Mouse (Mus musculus): ENCODE results near the gene Ciita. TPM values are rescaled to one million over a fixed set of nuclear protein-coding genes. Genes with fewer than 3 reads are reported as not detected.

The Ciita gene
- polyA plus RNA-seq, 1 experiment from 2014 or later: 0.46 TPM

- WGBS: 90% methylated on average over 2 of the region's 2 CpGs
Measured at GRCm38 (mm10) chr16:10461178-10461577, 18.7 kb upstream of the Ciita start.

GRCm38 (mm10) chr16:10465011-10465681 is 14.7 kb upstream of the Ciita start:
- H3K4me3 ChIP-seq (ENCODE audit: low read length): no peak overlapping the region
- H3K9me3 ChIP-seq (ENCODE audit: control insufficient read depth, low read length): no peaks in the 10 kb centered on the region
- no peak overlapping the region for H3K27ac ChIP-seq (ENCODE audit: low read depth, low read length)
- H3K9ac ChIP-seq (ENCODE audit: low read depth, low read length): no peak overlapping the region
- 47% methylated on average over 4 of the region's 4 CpGs for WGBS
- H3K4me2 ChIP-seq (ENCODE audit: low read length): no peak overlapping the region
- H3K36me3 ChIP-seq (ENCODE audit: control insufficient read depth, insufficient read depth, low read length): no peaks in the 10 kb centered on the region
- ATAC-seq: no peak
- no peaks in the 10 kb centered on the region for H3K27me3 ChIP-seq (replicated peaks; ENCODE audit: control insufficient read depth, insufficient read depth, low read length)
- no peaks in the 10 kb centered on the region for H3K4me1 ChIP-seq (ENCODE audit: control insufficient read depth, insufficient read depth, low read depth, low read length)

More at GRCm38 (mm10) chr16:10461178-10461577, 18.7 kb upstream of the Ciita start:
- Histone ChIP-seq H3K9me3 (ENCODE audit: control insufficient read depth, low read length) (no peaks in the 10 kb centered on the region), H3K36me3 (ENCODE audit: control insufficient read depth, insufficient read depth, low read length) (no peaks in the 10 kb centered on the region), H3K27me3 (replicated peaks; ENCODE audit: control insufficient read depth, insufficient read depth, low read length) (no peaks in the 10 kb centered on the region), H3K4me1 (ENCODE audit: control insufficient read depth, insufficient read depth, low read depth, low read length) (no peaks in the 10 kb centered on the region), H3K9ac (ENCODE audit: low read depth, low read length) (no peak overlapping the region), H3K27ac (ENCODE audit: low read depth, low read length) (no peak overlapping the region), H3K4me3 (ENCODE audit: low read length) (no peak overlapping the region), H3K4me2 (ENCODE audit: low read length) (no peak overlapping the region)
- ATAC-seq: no peak

GRCm38 (mm10) chr16:10467391-10468107 is 12.3 kb upstream of the Ciita start:
- no peaks in the 10 kb centered on the region for H3K9me3 ChIP-seq (ENCODE audit: control insufficient read depth, low read length)
- ATAC-seq: no peak
- H3K36me3 ChIP-seq (ENCODE audit: control insufficient read depth, insufficient read depth, low read length): no peaks in the 10 kb centered on the region
- WGBS: 37% methylated on average over 11 of the region's 11 CpGs
- H3K4me1 ChIP-seq (ENCODE audit: control insufficient read depth, insufficient read depth, low read depth, low read length): no peaks in the 10 kb centered on the region
- H3K27me3 ChIP-seq (replicated peaks; ENCODE audit: control insufficient read depth, insufficient read depth, low read length): no peaks in the 10 kb centered on the region
- no peak overlapping the region for H3K4me2 ChIP-seq (ENCODE audit: low read length)
- H3K4me3 ChIP-seq (ENCODE audit: low read length): no peak overlapping the region
- H3K9ac ChIP-seq (ENCODE audit: low read depth, low read length): no peak overlapping the region
- no peak overlapping the region for H3K27ac ChIP-seq (ENCODE audit: low read depth, low read length)

- WGBS: 86% methylated on average over 1 of the region's 1 CpGs
- no peak for ATAC-seq
Measured at GRCm38 (mm10) chr16:10468201-10468600, 11.7 kb upstream of the Ciita start.

GRCm38 (mm10) chr16:10471950-10472349 is 7.9 kb upstream of the Ciita start:
- Histone ChIP-seq H3K4me1 (ENCODE audit: control insufficient read depth, insufficient read depth, low read depth, low read length) (no peaks in the 10 kb centered on the region), H3K9ac (ENCODE audit: low read depth, low read length) (no peak overlapping the region), H3K27ac (ENCODE audit: low read depth, low read length) (no peak overlapping the region), H3K9me3 (ENCODE audit: control insufficient read depth, low read length) (no peaks in the 10 kb centered on the region), H3K36me3 (ENCODE audit: control insufficient read depth, insufficient read depth, low read length) (no peaks in the 10 kb centered on the region), H3K4me2 (ENCODE audit: low read length) (no peak overlapping the region), H3K27me3 (replicated peaks; ENCODE audit: control insufficient read depth, insufficient read depth, low read length) (no peaks in the 10 kb centered on the region), H3K4me3 (ENCODE audit: low read length) (no peak overlapping the region)
- WGBS: 98% methylated on average over 3 of the region's 3 CpGs
- ATAC-seq: no peak

More at GRCm38 (mm10) chr16:10468201-10468600, 11.7 kb upstream of the Ciita start:
- no peak overlapping the region for H3K4me2 ChIP-seq (ENCODE audit: low read length)
- no peaks in the 10 kb centered on the region for H3K9me3 ChIP-seq (ENCODE audit: control insufficient read depth, low read length)
- H3K27ac ChIP-seq (ENCODE audit: low read depth, low read length): no peak overlapping the region
- no peaks in the 10 kb centered on the region for H3K36me3 ChIP-seq (ENCODE audit: control insufficient read depth, insufficient read depth, low read length)
- no peak overlapping the region for H3K4me3 ChIP-seq (ENCODE audit: low read length)
- H3K9ac ChIP-seq (ENCODE audit: low read depth, low read length): no peak overlapping the region
- no peaks in the 10 kb centered on the region for H3K4me1 ChIP-seq (ENCODE audit: control insufficient read depth, insufficient read depth, low read depth, low read length)
- H3K27me3 ChIP-seq (replicated peaks; ENCODE audit: control insufficient read depth, insufficient read depth, low read length): no peaks in the 10 kb centered on the region

GRCm38 (mm10) chr16:10474956-10475355 is 4.9 kb upstream of the Ciita start:
- no peaks in the 10 kb centered on the region for H3K9me3 ChIP-seq (ENCODE audit: control insufficient read depth, low read length)
- WGBS: 79% methylated on average over 3 of the region's 3 CpGs
- no peak for ATAC-seq
- H3K4me2 ChIP-seq (ENCODE audit: low read length): no peak overlapping the region
- H3K27me3 ChIP-seq (replicated peaks; ENCODE audit: control insufficient read depth, insufficient read depth, low read length): no peaks in the 10 kb centered on the region
- H3K36me3 ChIP-seq (ENCODE audit: control insufficient read depth, insufficient read depth, low read length): no peaks in the 10 kb centered on the region
- no peaks in the 10 kb centered on the region for H3K4me1 ChIP-seq (ENCODE audit: control insufficient read depth, insufficient read depth, low read depth, low read length)
- no peak overlapping the region for H3K4me3 ChIP-seq (ENCODE audit: low read length)
- H3K27ac ChIP-seq (ENCODE audit: low read depth, low read length): no peak overlapping the region
- H3K9ac ChIP-seq (ENCODE audit: low read depth, low read length): no peak overlapping the region

GRCm38 (mm10) chr16:10475919-10476318 is 3.9 kb upstream of the Ciita start:
- Histone ChIP-seq H3K9me3 (ENCODE audit: control insufficient read depth, low read length) (no peaks in the 10 kb centered on the region), H3K4me2 (ENCODE audit: low read length) (no peak overlapping the region), H3K4me3 (ENCODE audit: low read length) (no peak overlapping the region), H3K9ac (ENCODE audit: low read depth, low read length) (no peak overlapping the region), H3K27ac (ENCODE audit: low read depth, low read length) (no peak overlapping the region), H3K27me3 (replicated peaks; ENCODE audit: control insufficient read depth, insufficient read depth, low read length) (no peaks in the 10 kb centered on the region), H3K4me1 (ENCODE audit: control insufficient read depth, insufficient read depth, low read depth, low read length) (no peaks in the 10 kb centered on the region), H3K36me3 (ENCODE audit: control insufficient read depth, insufficient read depth, low read length) (no peaks in the 10 kb centered on the region)
- ATAC-seq: no peak
- 82% methylated on average over 2 of the region's 2 CpGs for WGBS

- Histone ChIP-seq H3K9me3 (ENCODE audit: control insufficient read depth, low read length) (no peaks in the 10 kb centered on the region), H3K4me3 (ENCODE audit: low read length) (no peak overlapping the region), H3K4me1 (ENCODE audit: control insufficient read depth, insufficient read depth, low read depth, low read length) (no peaks in the 10 kb centered on the region), H3K27me3 (replicated peaks; ENCODE audit: control insufficient read depth, insufficient read depth, low read length) (no peaks in the 10 kb centered on the region), H3K36me3 (ENCODE audit: control insufficient read depth, insufficient read depth, low read length) (no peaks in the 10 kb centered on the region), H3K9ac (ENCODE audit: low read depth, low read length) (no peak overlapping the region), H3K4me2 (ENCODE audit: low read length) (no peak overlapping the region), H3K27ac (ENCODE audit: low read depth, low read length) (no peak overlapping the region)
- 65% methylated on average over 4 of the region's 4 CpGs for WGBS
- ATAC-seq: no peak
Measured at GRCm38 (mm10) chr16:10482343-10482742, 2.5 kb downstream of the Ciita start.

GRCm38 (mm10) chr16:10486993-10487392 is 7.1 kb downstream of the Ciita start:
- H3K4me3 ChIP-seq (ENCODE audit: low read length): no peak overlapping the region
- no peaks in the 10 kb centered on the region for H3K27me3 ChIP-seq (replicated peaks; ENCODE audit: control insufficient read depth, insufficient read depth, low read length)
- ATAC-seq: no peak

More at GRCm38 (mm10) chr16:10486993-10487392, 7.1 kb downstream of the Ciita start:
- WGBS: 71% methylated on average over 3 of the region's 3 CpGs
- Histone ChIP-seq H3K4me1 (ENCODE audit: control insufficient read depth, insufficient read depth, low read depth, low read length) (no peaks in the 10 kb centered on the region), H3K9me3 (ENCODE audit: control insufficient read depth, low read length) (no peaks in the 10 kb centered on the region), H3K9ac (ENCODE audit: low read depth, low read length) (no peak overlapping the region), H3K4me2 (ENCODE audit: low read length) (no peak overlapping the region), H3K27ac (ENCODE audit: low read depth, low read length) (no peak overlapping the region), H3K36me3 (ENCODE audit: control insufficient read depth, insufficient read depth, low read length) (no peaks in the 10 kb centered on the region)

Measured in hindbrain, embryonic 16.5 days (tissue).